In genomic region chr17:16753090-16753489, GRCm38 (mm10) we compare ENCODE assay signal across 24 mouse cellular contexts.
A peak's percentile ranks its signal among the peaks of the same experiment; 100 is the strongest.
DNase-seq lines count a peak whose midpoint lies in the region; ATAC-seq and TF ChIP-seq lines count a peak whose summit lies in the region.
"Had no signal": no experiment of that assay in that cellular context is flagged by ENCODE, and none has a peak within 500 bp of the region (broad histone marks: within the 10 kb centered on the region; RNA-seq: fewer than 3 reads in every experiment).

No protein-coding gene starts in this region.

- TF ChIP-seq CTCF in forebrain, postnatal 0 days (IDR thresholded peaks at IDR 0.05; ENCODE audit: low read depth): no peak

- H3K4me1 ChIP-seq in forebrain, embryonic 13.5 days: no peaks in the 10 kb centered on the region
- H3K4me1 ChIP-seq in forebrain, postnatal 0 days (ENCODE audit: insufficient read depth): no peaks in the 10 kb centered on the region
- no peaks in the 10 kb centered on the region for H3K4me1 ChIP-seq in neural tube, embryonic 13.5 days (replicated peaks)
- no peaks in the 10 kb centered on the region for H3K4me1 ChIP-seq in hindbrain, embryonic 15.5 days (replicated peaks)
- H3K4me1 ChIP-seq in heart, embryonic 10.5 days: no peaks in the 10 kb centered on the region
- H3K4me1 ChIP-seq: embryonic facial prominence, embryonic 12.5 days; limb, embryonic 12.5 days had no signal

- ATAC-seq in forebrain, embryonic 13.5 days: peak; percentile 50; the same call in 1 of the 2 replicates
- ATAC-seq in forebrain, postnatal 0 days: no peak
- peak; percentile 56; the same call in 1 of the 2 replicates for ATAC-seq in neural tube, embryonic 13.5 days (ENCODE audit: low read depth)
- peak; percentile 51; the same call in 1 of the 2 replicates for ATAC-seq in hindbrain, embryonic 15.5 days (ENCODE audit: low FRiP score, low read depth)
- ATAC-seq: CD4-positive, CD25-positive, alpha-beta regulatory T cell, adult 4 months; forebrain, embryonic 16.5 days; inflammation-experienced regulatory T-cells, adult 6 months; liver, postnatal 0 days; lung, postnatal 0 days had no signal

- no peak overlapping the region for H3K4me3 ChIP-seq in forebrain, embryonic 13.5 days
- no peak overlapping the region for H3K4me3 ChIP-seq in forebrain, postnatal 0 days (ENCODE audit: low read depth, low read length)
- H3K4me3 ChIP-seq in neural tube, embryonic 13.5 days: no peak overlapping the region
- H3K4me3 ChIP-seq in hindbrain, embryonic 15.5 days: no peak overlapping the region
- no peak overlapping the region for H3K4me3 ChIP-seq in heart, embryonic 10.5 days
- H3K4me3 ChIP-seq: embryonic facial prominence, embryonic 12.5 days; heart, adult 2 months; limb, embryonic 12.5 days had no signal

- WGBS in forebrain, embryonic 13.5 days: 74% methylated on average over 4 of the region's 4 CpGs
- WGBS in forebrain, postnatal 0 days: 55% methylated on average over 4 of the region's 4 CpGs
- WGBS in neural tube, embryonic 13.5 days: 51% methylated on average over 4 of the region's 4 CpGs
- WGBS in hindbrain, embryonic 15.5 days: 42% methylated on average over 4 of the region's 4 CpGs
- WGBS in heart, embryonic 10.5 days: 77% methylated on average over 4 of the region's 4 CpGs

- no peak overlapping the region for H3K9ac ChIP-seq in forebrain, embryonic 13.5 days
- no peak overlapping the region for H3K9ac ChIP-seq in forebrain, postnatal 0 days
- no peak overlapping the region for H3K9ac ChIP-seq in neural tube, embryonic 13.5 days
- no peak overlapping the region for H3K9ac ChIP-seq in hindbrain, embryonic 15.5 days
- H3K9ac ChIP-seq: embryonic facial prominence, embryonic 12.5 days; limb, embryonic 12.5 days; liver, postnatal 0 days had no signal

- no peaks in the 10 kb centered on the region for H3K36me3 ChIP-seq in forebrain, embryonic 13.5 days (ENCODE audit: poor library complexity, severe bottlenecking)
- no peaks in the 10 kb centered on the region for H3K36me3 ChIP-seq in forebrain, postnatal 0 days (ENCODE audit: insufficient read depth)
- H3K36me3 ChIP-seq in neural tube, embryonic 13.5 days: no peaks in the 10 kb centered on the region
- no peaks in the 10 kb centered on the region for H3K36me3 ChIP-seq in hindbrain, embryonic 15.5 days
- no peaks in the 10 kb centered on the region for H3K36me3 ChIP-seq in heart, embryonic 10.5 days
- H3K36me3 ChIP-seq: embryonic facial prominence, embryonic 12.5 days; limb, embryonic 12.5 days had no signal

- no peak for DNase-seq in forebrain, postnatal 0 days
- no peak for DNase-seq in neural tube, embryonic 10.5 days (ENCODE audit: extremely low spot score, low spot score)
- no peak for DNase-seq in heart, embryonic 10.5 days (ENCODE audit: low spot score)
- DNase-seq in cerebellum, postnatal 25 days: no peak
- DNase-seq: adrenal gland, postnatal 25 days; cerebellum, adult 11 months; cerebellum, adult 9-11 months; gastrocnemius, postnatal 36 days; heart, adult 2 months; kidney, adult 18-20 months; kidney, postnatal 4 days; liver, postnatal 0 days; thymus, adult 2 months had no signal

- no peak overlapping the region for H3K27ac ChIP-seq in forebrain, embryonic 13.5 days
- no peak overlapping the region for H3K27ac ChIP-seq in forebrain, postnatal 0 days (ENCODE audit: low read depth, low read length)
- H3K27ac ChIP-seq in neural tube, embryonic 13.5 days (replicated peaks): 0 out of 2 replicates have a peak overlapping the region, but pooled peaks have one; percentile 10
- no peak overlapping the region for H3K27ac ChIP-seq in hindbrain, embryonic 15.5 days (replicated peaks)
- H3K27ac ChIP-seq in heart, embryonic 10.5 days: no peak overlapping the region
- H3K27ac ChIP-seq: embryonic facial prominence, embryonic 12.5 days; heart, adult 2 months; limb, embryonic 12.5 days; macrophage had no signal

- H3K9me3 ChIP-seq in forebrain, embryonic 13.5 days (replicated peaks): no peaks in the 10 kb centered on the region
- H3K9me3 ChIP-seq in forebrain, postnatal 0 days (ENCODE audit: low read length): no peaks in the 10 kb centered on the region
- no peaks in the 10 kb centered on the region for H3K9me3 ChIP-seq in neural tube, embryonic 13.5 days
- no peaks in the 10 kb centered on the region for H3K9me3 ChIP-seq in hindbrain, embryonic 15.5 days
- no peaks in the 10 kb centered on the region for H3K9me3 ChIP-seq in heart, embryonic 10.5 days
- H3K9me3 ChIP-seq: embryonic facial prominence, embryonic 12.5 days; limb, embryonic 12.5 days had no signal

- H3K27me3 ChIP-seq in forebrain, embryonic 13.5 days: no peaks in the 10 kb centered on the region
- H3K27me3 ChIP-seq in forebrain, postnatal 0 days (ENCODE audit: insufficient read depth, low read length): no peaks in the 10 kb centered on the region
- H3K27me3 ChIP-seq in neural tube, embryonic 13.5 days: no peaks in the 10 kb centered on the region
- no peaks in the 10 kb centered on the region for H3K27me3 ChIP-seq in hindbrain, embryonic 15.5 days
- no peaks in the 10 kb centered on the region for H3K27me3 ChIP-seq in heart, embryonic 10.5 days (ENCODE audit: insufficient read depth, poor library complexity, severe bottlenecking)
- H3K27me3 ChIP-seq: embryonic facial prominence, embryonic 12.5 days; limb, embryonic 12.5 days had no signal

- no peak overlapping the region for H3K4me2 ChIP-seq in forebrain, embryonic 13.5 days
- H3K4me2 ChIP-seq in forebrain, postnatal 0 days (ENCODE audit: low read depth): no peak overlapping the region
- no peak overlapping the region for H3K4me2 ChIP-seq in neural tube, embryonic 13.5 days
- H3K4me2 ChIP-seq in hindbrain, embryonic 15.5 days: no peak overlapping the region
- H3K4me2 ChIP-seq: embryonic facial prominence, embryonic 12.5 days; limb, embryonic 12.5 days; liver, embryonic 11.5 days had no signal
